Mouse (Mus musculus) spleen, adult 2 months (tissue): ENCODE measurements at regions not wholly inside any gene's neighbourhood (a gene's known extent, or its start where the extent isn't known, plus 50 kb on each side); places are given as distances from the start of the nearest gene placed in this dataset.

Experiments
- DNase-seq, 2 experiments: peaks; one replicate each; pipeline versions ENCODE4 v3.0.0 to v3.0.0-alpha.2; 2012 to 2021; ENCODE audit warnings: low spot score in 2 of 2, low read depth in 1 of 2
- H3K27ac ChIP-seq: fragments of 200-500 bp; 2 replicates; pipeline ENCODE4 v1.5.1; 2012; ENCODE audit warnings: low read length, inconsistent platforms; ENCODE audit not compliant: insufficient read depth
- H3K27me3 ChIP-seq: fragments of 200-500 bp; 2 replicates; pipeline ENCODE4 v1.6.1; 2012; ENCODE audit warnings: mild to moderate bottlenecking, moderate library complexity, low read length, inconsistent platforms; ENCODE audit not compliant: control insufficient read depth, insufficient read depth
- H3K36me3 ChIP-seq: fragments of 200-500 bp; 2 replicates; pipeline ENCODE4 v1.6.1; 2012; ENCODE audit warnings: mild to moderate bottlenecking, low read length, inconsistent platforms; ENCODE audit not compliant: control insufficient read depth, insufficient read depth
- H3K4me1 ChIP-seq: fragments of 200-500 bp; 2 replicates; pipeline ENCODE4 v1.6.1; 2011; ENCODE audit warnings: inconsistent platforms; ENCODE audit not compliant: control insufficient read depth, insufficient read depth, insufficient read length
- H3K4me3 ChIP-seq: fragments of 200-500 bp; 2 replicates; pipeline ENCODE4 v1.5.1; 2011; ENCODE audit warnings: mild to moderate bottlenecking, inconsistent platforms; ENCODE audit not compliant: insufficient read depth, insufficient read length; ENCODE audit errors: extremely low read depth
- CTCF ChIP-seq: fragments of 200-500 bp; IDR thresholded peaks from 2 replicates; pipeline ENCODE4 v1.5.1; 2011; ENCODE audit warnings: mild to moderate bottlenecking, inconsistent platforms; ENCODE audit not compliant: insufficient read depth, insufficient read length, insufficient replicate concordance; ENCODE audit errors: extremely low read depth
- POLR2A ChIP-seq: fragments of 200-500 bp; IDR thresholded peaks from 2 replicates; pipeline ENCODE4 v1.6.1; 2011; ENCODE audit warnings: low read depth, low read length, inconsistent platforms
- WGBS: fragments of 180-500 bp; shearing (Covaris S2); methylation state at CpG from one replicate; pipeline ENCODE4 v1.1.7; 2018; 5-methylcytosine and 5-hydroxymethylcytosine counted together

DNA sequence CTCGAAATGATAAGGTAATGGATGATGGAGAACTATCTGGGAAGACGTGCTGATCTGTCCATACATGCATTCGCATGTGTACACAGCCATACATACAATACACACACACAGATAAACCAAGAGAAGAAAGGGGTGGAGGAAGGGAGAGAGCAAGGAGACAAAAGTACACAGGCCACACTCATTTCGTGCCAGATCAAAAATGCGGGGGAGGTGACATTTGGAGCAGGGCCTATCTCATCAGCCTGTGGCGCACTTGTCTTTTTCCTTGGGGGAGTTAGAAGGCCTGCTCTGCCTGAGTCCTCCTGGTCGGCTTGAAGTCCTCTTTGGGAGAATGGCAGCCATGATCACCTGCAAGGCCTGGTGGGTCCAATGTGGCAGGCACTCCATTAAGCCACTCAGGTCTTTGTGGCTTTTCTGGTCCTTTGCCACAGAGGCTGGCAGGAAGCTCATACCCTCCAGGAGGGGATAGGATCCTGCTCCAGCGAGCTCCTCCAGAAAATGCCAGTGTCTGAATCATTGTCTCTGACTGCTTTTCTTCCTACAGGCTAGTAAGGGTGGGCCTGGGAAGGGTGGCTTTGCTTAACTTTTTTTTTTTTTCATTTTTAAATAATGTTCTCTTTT lies 203.0 kb upstream of the Spdye4c start:
- Histone ChIP-seq H3K27me3 (no peaks in the 10 kb centered on the region), H3K4me3 (no peak overlapping the region), H3K4me1 (peaks cover 11% of the 10 kb centered on the region; the same call in 1 of the 2 replicates), H3K27ac (no peak overlapping the region), H3K36me3 (no peaks in the 10 kb centered on the region)
- DNase-seq: no peak
- TF ChIP-seq POLR2A: no peak
- TF ChIP-seq CTCF: no peak
- WGBS: 74% methylated on average over 8 of the region's 8 CpGs

DNA sequence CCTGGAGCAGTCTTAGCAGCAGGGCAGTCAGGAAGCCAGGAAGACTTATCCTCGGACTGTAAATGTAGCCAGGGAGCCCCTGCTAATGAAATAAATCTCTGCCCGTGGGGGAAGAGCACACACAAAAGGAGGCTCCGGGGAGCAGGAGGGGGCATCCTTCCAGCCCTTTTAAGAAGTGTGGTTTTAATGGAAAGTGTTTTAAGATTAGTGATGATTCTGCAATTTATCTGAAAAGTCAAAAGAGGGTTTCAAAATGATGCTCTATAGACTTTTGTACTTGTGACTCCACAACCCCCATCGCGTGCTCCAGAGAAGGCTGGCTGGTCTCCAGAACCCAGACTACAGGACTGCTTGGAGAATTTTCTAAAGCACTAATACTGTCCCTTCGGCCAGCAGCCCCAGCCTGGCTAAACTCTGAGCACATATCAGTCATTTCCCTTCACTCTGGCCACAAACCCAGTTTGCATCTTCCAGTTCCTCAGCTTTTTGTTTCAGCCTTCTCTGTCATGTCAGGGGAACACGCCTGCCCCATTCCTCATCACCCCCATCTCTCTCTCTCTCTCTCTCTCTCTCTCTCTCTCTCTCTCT lies 202.0 kb upstream of the Spdye4c start:
- no peak for TF ChIP-seq POLR2A
- TF ChIP-seq CTCF: no peak
- 64% methylated on average over 7 of the region's 7 CpGs for WGBS
- DNase-seq: no peak
- Histone ChIP-seq H3K4me1 (peaks cover 14% of the 10 kb centered on the region; the same call in 1 of the 2 replicates), H3K27me3 (no peaks in the 10 kb centered on the region), H3K4me3 (no peak overlapping the region), H3K36me3 (no peaks in the 10 kb centered on the region), H3K27ac (no peak overlapping the region)

DNA sequence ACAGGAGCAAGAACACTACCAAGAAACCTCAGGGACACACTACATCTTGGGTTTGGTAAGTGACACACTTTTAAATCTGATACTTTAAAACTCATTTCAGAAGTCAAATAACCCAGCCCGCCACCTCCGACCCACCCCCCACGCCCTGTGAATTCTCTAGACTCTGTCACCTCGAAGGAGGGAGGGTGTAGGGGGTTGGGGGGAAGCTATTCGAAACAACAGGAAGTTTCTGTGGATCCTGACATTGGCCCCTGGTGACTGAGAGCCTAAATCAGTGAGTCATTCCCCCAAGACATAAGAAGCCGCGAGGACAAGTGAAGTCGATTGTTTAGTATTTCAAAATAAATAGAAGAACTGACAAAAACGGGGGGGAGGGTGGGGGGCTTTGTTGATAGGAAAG lies 198.7 kb upstream of the Spdye4c start:
- Histone ChIP-seq H3K4me1 (peaks cover 21% of the 10 kb centered on the region; the same call in 1 of the 2 replicates), H3K4me3 (no peak overlapping the region), H3K27ac (no peak overlapping the region), H3K27me3 (no peaks in the 10 kb centered on the region), H3K36me3 (no peaks in the 10 kb centered on the region)
- WGBS: 17% methylated on average over 9 of the region's 9 CpGs
- TF ChIP-seq POLR2A (no peak), CTCF (no peak)
- DNase-seq: no peak

DNA sequence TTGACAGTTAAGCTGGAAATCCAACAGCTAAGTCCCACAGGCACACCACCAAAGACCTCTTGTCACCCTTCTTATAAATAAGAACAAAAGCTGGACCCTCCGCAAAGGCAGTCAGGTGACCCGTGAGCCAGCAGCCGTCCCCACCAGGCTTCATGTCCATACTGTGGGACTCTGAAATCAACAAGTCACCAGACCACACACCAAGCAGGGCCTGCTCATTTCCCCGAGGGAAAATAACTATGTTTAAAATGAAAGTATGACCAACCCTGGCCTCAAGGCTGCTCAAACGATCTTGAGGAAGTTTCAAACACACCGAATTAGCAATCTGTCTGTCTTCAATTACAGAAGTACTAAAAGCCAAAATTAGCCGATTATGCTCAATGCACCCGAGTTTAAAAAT lies 197.6 kb upstream of the Spdye4c start:
- TF ChIP-seq POLR2A (no peak), CTCF (no peak)
- H3K4me1 ChIP-seq: peaks cover 17% of the 10 kb centered on the region; the same call in 1 of the 2 replicates
- 28% methylated on average over 8 of the region's 8 CpGs for WGBS
- no peak for DNase-seq
- peak overlapping the region; percentile 21; the same call in 1 of the 2 replicates for H3K4me3 ChIP-seq
- no peaks in the 10 kb centered on the region for H3K27me3 ChIP-seq
- no peaks in the 10 kb centered on the region for H3K36me3 ChIP-seq
- peak overlapping the region; percentile 29; the same call in 1 of the 2 replicates for H3K27ac ChIP-seq

DNA sequence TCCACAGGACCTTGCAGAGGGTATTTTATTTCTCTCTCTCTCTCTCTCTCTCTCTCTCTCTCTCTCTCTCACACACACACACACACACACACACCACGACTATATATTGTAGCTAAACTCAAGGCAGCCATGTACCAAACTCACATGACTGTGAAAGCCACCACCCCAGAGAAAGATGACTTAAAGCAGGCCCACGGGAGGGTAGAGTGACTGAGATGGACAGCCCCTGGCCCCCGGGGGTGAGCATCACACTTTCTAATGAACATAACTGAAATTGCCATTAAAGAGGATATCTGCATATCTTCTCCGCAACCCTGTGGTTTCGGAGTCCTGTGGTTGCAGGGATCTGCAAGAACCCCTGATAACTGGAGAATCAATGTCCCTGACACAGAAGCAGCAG lies 197.1 kb upstream of the Spdye4c start:
- Histone ChIP-seq H3K4me1 (peaks cover 17% of the 10 kb centered on the region; the same call in 1 of the 2 replicates), H3K27me3 (no peaks in the 10 kb centered on the region), H3K4me3 (no peak overlapping the region), H3K27ac (no peak overlapping the region), H3K36me3 (no peaks in the 10 kb centered on the region)
- no peak for DNase-seq
- 61% methylated on average over 5 of the region's 5 CpGs for WGBS
- TF ChIP-seq POLR2A: no peak
- no peak for TF ChIP-seq CTCF

DNA sequence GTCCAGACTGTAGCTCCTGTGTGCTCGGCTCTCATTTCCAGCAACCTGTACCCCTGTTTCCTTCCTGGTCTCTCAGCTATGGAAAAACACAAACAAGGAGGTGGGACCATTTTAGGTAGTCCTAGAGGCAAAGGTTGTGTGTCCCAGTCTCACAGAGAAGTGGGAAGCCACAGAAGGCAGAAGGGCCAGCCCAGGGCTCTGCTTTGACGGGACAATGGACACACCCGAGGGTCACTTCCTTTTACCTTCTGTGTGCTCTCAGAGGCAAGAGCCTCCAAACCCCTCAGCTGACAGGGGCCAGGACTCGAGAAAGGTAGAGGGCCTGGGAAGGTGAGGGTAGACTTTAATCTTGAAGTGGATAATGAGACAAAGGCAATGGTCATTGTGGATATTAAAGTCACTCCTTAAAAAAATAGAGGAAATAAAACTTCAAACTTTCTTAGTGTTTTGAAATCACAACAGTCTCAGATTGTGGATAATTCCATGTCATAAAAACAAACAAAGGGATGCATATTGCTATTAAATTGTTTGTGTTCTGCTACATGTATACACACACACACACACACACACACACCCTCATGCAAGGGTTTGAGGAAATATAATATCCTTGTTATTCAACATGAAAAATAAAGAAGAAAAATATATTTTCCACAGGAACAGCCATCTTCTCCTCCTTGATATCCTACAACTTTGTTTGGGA lies 195.6 kb upstream of the Spdye4c start:
- 38% methylated on average over 4 of the region's 4 CpGs for WGBS
- Histone ChIP-seq H3K27ac (no peak overlapping the region), H3K4me3 (no peak overlapping the region), H3K4me1 (peaks cover 12% of the 10 kb centered on the region; the same call in 1 of the 2 replicates), H3K27me3 (no peaks in the 10 kb centered on the region), H3K36me3 (no peaks in the 10 kb centered on the region)
- TF ChIP-seq POLR2A (no peak), CTCF (no peak)
- no peak for DNase-seq

DNA sequence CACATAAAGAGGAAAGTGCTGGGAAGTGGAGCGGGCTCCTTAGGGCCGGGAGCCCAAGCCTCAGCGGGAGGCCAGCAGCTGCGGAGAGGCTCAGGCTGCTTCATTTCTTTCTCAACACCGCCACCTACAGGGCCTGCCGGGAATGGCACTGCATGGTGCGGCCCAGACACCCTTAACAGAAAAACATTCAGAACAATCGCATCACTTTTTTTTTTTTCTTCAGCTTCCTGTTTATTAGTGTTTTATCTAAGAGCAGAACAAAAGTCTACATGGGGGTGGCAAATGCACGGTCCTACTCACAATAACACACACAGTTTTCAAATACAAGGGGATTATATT lies 195.0 kb upstream of the Spdye4c start:
- Histone ChIP-seq H3K27ac (no peak overlapping the region), H3K4me1 (peaks cover 12% of the 10 kb centered on the region; the same call in 1 of the 2 replicates), H3K36me3 (no peaks in the 10 kb centered on the region), H3K27me3 (no peaks in the 10 kb centered on the region), H3K4me3 (no peak overlapping the region)
- TF ChIP-seq CTCF: peak; percentile 98
- no peak for TF ChIP-seq POLR2A
- peak; percentile 61 to 89 for DNase-seq
- WGBS: 3% methylated on average over 9 of the region's 9 CpGs
